Mouse (Mus musculus): ENCODE measurements around the gene Fez1. TPM values are rescaled to one million over a fixed set of nuclear protein-coding genes. Genes with fewer than 3 reads are reported as not detected.

Fez1 gene
- polyA plus RNA-seq, 1 experiment from 2014 or later: 551 TPM

DNA sequence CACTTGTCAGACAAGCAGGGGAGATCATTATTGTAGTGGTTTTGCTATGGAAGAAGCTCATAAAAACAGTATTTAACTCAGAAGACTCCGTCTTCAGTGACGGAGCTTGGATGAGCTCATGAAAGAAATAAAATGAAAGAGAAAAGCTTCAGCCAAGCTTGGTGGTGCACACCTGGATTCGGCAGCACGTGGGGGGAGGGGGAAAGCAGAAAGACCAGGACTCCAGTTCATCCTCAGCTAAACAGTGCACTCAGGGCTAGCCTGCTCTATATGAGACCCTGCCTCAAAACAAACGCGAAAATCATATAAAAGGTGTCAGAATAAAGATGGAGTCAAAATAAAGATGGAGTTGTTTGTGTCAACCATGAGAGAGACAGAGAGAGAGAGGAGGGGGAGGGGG is 18.3 kb upstream of the Fez1 start:
- no peaks in the 10 kb centered on the region for H3K9me3 ChIP-seq (ENCODE audit: control insufficient read depth, low read length)
- H3K4me3 ChIP-seq (replicated peaks; ENCODE audit: low read length): no peak overlapping the region
- no peak overlapping the region for H3K9ac ChIP-seq
- WGBS: 79% methylated on average over 6 of the region's 6 CpGs
- H3K4me2 ChIP-seq (replicated peaks): no peak overlapping the region
- ATAC-seq (ENCODE audit: low FRiP score): no peak
- H3K4me1 ChIP-seq (replicated peaks; ENCODE audit: control insufficient read depth, insufficient read depth, low read length): no peaks in the 10 kb centered on the region
- no peak for DNase-seq (ENCODE audit: low spot score)
- H3K27ac ChIP-seq: no peak overlapping the region
- H3K27me3 ChIP-seq (ENCODE audit: control insufficient read depth, insufficient read depth, low read length): no peaks in the 10 kb centered on the region
- H3K36me3 ChIP-seq (replicated peaks; ENCODE audit: control insufficient read depth, insufficient read depth): no peaks in the 10 kb centered on the region

DNA sequence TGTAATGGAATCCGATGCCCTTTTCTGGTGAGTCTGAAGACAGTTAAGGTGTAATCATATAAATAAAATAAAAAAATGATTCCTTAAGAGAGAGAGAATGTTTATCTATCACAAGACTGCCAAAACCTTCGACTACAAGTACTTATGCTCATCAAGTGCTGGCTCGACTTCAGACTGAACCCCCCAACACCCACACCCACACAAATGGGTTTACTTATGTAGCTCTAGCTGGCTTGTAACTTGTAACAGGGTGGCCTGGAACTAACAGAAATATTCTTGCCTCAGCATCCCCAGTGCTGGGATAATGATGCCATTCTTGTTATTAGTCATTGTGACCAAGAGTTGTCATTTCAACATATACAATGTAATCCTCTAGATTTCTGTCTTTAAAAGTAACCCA is 17.7 kb upstream of the Fez1 start:
- ATAC-seq (ENCODE audit: low FRiP score) (no peak), DNase-seq (ENCODE audit: low spot score) (no peak)
- WGBS: 92% methylated on average over 3 of the region's 3 CpGs
- H3K27me3 ChIP-seq (ENCODE audit: control insufficient read depth, insufficient read depth, low read length): no peaks in the 10 kb centered on the region
- H3K36me3 ChIP-seq (replicated peaks; ENCODE audit: control insufficient read depth, insufficient read depth): no peaks in the 10 kb centered on the region
- no peak overlapping the region for H3K4me2 ChIP-seq (replicated peaks)
- H3K4me3 ChIP-seq (replicated peaks; ENCODE audit: low read length): no peak overlapping the region
- no peak overlapping the region for H3K27ac ChIP-seq
- H3K9ac ChIP-seq: no peak overlapping the region
- H3K4me1 ChIP-seq (replicated peaks; ENCODE audit: control insufficient read depth, insufficient read depth, low read length): no peaks in the 10 kb centered on the region
- no peaks in the 10 kb centered on the region for H3K9me3 ChIP-seq (ENCODE audit: control insufficient read depth, low read length)

DNA sequence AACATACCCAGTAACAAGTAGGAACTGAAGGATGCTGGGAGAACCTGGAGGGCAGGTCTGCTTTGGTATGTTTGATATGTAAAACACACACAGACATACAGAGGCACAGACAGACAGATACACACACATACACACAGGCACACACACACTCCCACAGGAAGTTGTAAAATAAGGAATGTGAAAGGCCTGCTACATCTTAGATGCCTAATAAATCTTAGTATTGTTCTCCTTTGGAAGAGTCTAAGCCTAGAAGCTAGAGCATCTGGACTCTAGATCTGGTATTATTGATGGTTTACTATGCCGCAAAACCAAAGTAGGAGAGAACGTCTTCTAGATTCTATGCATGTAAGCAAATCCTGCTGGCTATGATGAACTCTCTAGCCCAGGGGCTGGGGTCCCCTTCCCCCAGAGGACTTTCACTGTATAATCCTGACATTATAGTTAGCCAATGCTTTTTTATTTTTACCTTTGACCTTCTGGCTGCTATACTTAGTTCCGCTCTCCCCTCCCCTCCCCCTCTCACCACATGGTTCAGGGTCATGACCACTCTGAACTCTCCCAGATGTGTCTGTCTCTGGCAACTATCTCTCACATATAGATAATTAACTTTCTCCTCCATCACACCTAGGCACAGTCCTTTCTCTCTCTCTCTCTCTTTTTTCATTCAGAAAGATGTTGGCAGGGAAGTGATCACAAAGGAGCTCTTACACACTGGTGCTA is 16.2 kb upstream of the Fez1 start:
- no peak overlapping the region for H3K4me3 ChIP-seq (replicated peaks; ENCODE audit: low read length)
- WGBS: 86% methylated on average over 3 of the region's 3 CpGs
- H3K9ac ChIP-seq: no peak overlapping the region
- H3K9me3 ChIP-seq (ENCODE audit: control insufficient read depth, low read length): no peaks in the 10 kb centered on the region
- no peak overlapping the region for H3K4me2 ChIP-seq (replicated peaks)
- H3K27ac ChIP-seq: no peak overlapping the region
- no peaks in the 10 kb centered on the region for H3K27me3 ChIP-seq (ENCODE audit: control insufficient read depth, insufficient read depth, low read length)
- ATAC-seq (ENCODE audit: low FRiP score) (no peak), DNase-seq (ENCODE audit: low spot score) (no peak)
- H3K36me3 ChIP-seq (replicated peaks; ENCODE audit: control insufficient read depth, insufficient read depth): no peaks in the 10 kb centered on the region
- H3K4me1 ChIP-seq (replicated peaks; ENCODE audit: control insufficient read depth, insufficient read depth, low read length): no peaks in the 10 kb centered on the region

DNA sequence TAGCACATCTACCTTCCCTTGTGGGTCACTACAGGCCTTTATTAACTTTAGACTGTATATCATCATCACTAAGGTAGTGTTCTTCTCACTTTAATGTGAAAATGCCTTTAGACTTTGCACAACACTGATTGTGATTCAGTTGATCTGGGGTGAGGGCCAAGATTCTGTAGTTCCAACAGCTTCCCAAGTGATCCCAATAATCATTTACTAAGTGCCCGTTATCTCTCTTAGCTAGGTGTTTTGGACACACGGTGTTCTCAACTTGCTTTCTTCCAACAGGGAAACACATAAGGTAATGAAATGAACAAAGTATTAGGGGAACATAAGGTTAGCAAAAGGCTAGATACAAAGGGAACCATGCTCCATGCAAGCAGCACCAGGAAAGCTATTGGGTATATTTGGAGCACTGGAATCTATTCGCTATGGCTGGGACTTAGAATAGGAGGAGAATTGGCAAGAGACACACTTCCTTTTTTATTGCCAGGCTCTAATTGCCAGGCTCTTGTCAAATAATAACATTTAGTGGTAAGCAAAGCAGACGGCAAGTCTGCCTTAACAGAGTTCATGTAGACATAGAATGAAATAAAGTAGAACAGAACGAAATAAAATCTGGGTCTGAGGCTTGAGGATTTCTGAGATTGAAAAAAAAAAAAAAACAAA is 13.4 kb upstream of the Fez1 start:
- no peak for ATAC-seq (ENCODE audit: low FRiP score)
- no peak for DNase-seq (ENCODE audit: low spot score)
- H3K36me3 ChIP-seq (replicated peaks; ENCODE audit: control insufficient read depth, insufficient read depth): no peaks in the 10 kb centered on the region

DNA sequence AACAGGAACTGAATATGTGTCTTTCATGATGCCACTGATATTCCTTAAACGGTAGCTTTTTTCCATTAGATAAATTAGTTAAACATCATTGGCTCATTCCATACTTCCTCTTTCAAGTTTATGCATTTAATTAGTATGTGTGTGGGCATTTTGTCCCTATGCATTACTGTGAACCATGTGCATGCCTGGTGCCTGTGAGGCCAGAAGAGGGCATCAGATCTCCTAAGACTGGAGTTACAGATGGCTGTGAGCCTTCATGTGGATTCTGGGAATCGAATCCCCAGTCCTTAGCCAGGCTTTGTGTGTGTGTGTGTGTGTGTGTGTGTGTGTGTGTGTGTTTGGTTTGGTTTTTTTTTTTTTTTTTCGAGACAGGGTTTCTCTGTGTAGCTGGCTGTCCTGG is 7.2 kb upstream of the Fez1 start:
- Histone ChIP-seq H3K27ac (no peak overlapping the region), H3K4me1 (replicated peaks; ENCODE audit: control insufficient read depth, insufficient read depth, low read length) (no peaks in the 10 kb centered on the region), H3K36me3 (replicated peaks; ENCODE audit: control insufficient read depth, insufficient read depth) (no peaks in the 10 kb centered on the region), H3K4me2 (replicated peaks) (no peak overlapping the region), H3K9me3 (ENCODE audit: control insufficient read depth, low read length) (no peaks in the 10 kb centered on the region), H3K27me3 (ENCODE audit: control insufficient read depth, insufficient read depth, low read length) (no peaks in the 10 kb centered on the region), H3K4me3 (replicated peaks; ENCODE audit: low read length) (no peak overlapping the region), H3K9ac (no peak overlapping the region)
- 84% methylated on average over 2 of the region's 3 CpGs for WGBS
- DNase-seq (ENCODE audit: low spot score) (no peak), ATAC-seq (ENCODE audit: low FRiP score) (no peak)

More for the DNA sequence above, 13.4 kb upstream of the Fez1 start:
- Histone ChIP-seq H3K4me3 (replicated peaks; ENCODE audit: low read length) (no peak overlapping the region), H3K27ac (no peak overlapping the region), H3K9ac (no peak overlapping the region), H3K4me1 (replicated peaks; ENCODE audit: control insufficient read depth, insufficient read depth, low read length) (no peaks in the 10 kb centered on the region), H3K9me3 (ENCODE audit: control insufficient read depth, low read length) (no peaks in the 10 kb centered on the region), H3K4me2 (replicated peaks) (no peak overlapping the region), H3K27me3 (ENCODE audit: control insufficient read depth, insufficient read depth, low read length) (no peaks in the 10 kb centered on the region)
- 87% methylated on average over 5 of the region's 5 CpGs for WGBS

DNA sequence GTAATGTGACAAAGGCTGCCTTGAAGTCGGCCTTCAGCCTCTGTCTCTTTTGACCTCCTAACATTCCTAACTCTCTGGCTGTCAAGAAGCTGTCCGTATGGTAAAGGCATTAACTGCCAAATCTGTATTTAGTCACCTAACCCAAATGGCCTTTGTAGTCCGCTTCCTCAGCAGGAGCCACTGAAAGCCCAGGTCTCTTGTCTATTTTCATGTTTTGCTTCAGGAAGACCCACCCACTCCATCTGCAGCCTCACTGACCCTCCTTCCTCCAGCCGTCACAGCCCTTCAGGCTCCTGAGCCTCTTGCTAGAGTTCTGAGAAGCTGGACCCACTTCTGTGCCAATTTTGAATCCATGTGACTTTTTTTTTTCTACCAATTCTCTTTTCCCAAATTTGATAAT is 2.8 kb upstream of the Fez1 start:
- Histone ChIP-seq H3K27me3 (ENCODE audit: control insufficient read depth, insufficient read depth, low read length) (no peaks in the 10 kb centered on the region), H3K9me3 (ENCODE audit: control insufficient read depth, low read length) (no peaks in the 10 kb centered on the region), H3K36me3 (replicated peaks; ENCODE audit: control insufficient read depth, insufficient read depth) (no peaks in the 10 kb centered on the region), H3K4me3 (replicated peaks; ENCODE audit: low read length) (no peak overlapping the region), H3K4me2 (replicated peaks) (no peak overlapping the region), H3K27ac (no peak overlapping the region), H3K4me1 (replicated peaks; ENCODE audit: control insufficient read depth, insufficient read depth, low read length) (peaks cover 26% of the 10 kb centered on the region), H3K9ac (no peak overlapping the region)
- ATAC-seq (ENCODE audit: low FRiP score): no peak
- WGBS: 62% methylated on average over 4 of the region's 4 CpGs
- DNase-seq (ENCODE audit: low spot score): no peak

DNA sequence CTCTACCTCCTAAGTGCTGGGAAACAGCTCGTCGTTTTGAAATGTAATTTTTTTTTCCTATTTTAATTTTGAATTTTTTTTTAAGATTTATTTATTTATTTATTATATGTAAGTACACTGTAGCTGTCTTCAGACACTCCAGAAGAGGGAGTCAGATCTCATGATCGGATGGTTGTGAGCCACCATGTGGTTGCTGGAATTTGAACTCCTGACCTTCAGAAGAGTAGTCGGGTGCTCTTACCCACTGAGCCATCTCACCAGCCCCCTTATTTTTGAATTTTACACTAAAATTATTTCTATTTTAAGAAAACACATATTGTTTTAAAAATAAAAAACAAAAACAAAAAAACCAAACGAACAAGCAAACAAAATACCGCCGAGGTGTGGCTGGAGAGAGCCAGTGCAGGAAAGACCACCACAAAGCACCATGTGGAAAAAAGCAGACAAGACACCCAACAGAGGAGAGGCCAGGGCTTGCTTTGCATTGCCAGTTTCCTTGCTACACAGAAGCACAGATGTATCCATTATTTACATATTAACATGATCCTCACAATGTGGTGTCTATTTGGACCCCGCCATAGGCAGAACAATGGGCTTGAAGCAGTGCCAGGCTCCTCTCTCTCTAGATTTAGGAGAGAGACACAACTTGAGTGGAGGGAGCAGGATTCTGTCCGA is 558 bp upstream of the Fez1 start:
- Histone ChIP-seq H3K9me3 (ENCODE audit: control insufficient read depth, low read length) (no peaks in the 10 kb centered on the region), H3K4me2 (replicated peaks) (peak overlapping the region; percentile 64), H3K27ac (peak overlapping the region; percentile 99), H3K9ac (peak overlapping the region; percentile 65), H3K36me3 (replicated peaks; ENCODE audit: control insufficient read depth, insufficient read depth) (no peaks in the 10 kb centered on the region), H3K4me1 (replicated peaks; ENCODE audit: control insufficient read depth, insufficient read depth, low read length) (peaks cover 32% of the 10 kb centered on the region), H3K4me3 (replicated peaks; ENCODE audit: low read length) (peak overlapping the region; percentile 30), H3K27me3 (ENCODE audit: control insufficient read depth, insufficient read depth, low read length) (no peaks in the 10 kb centered on the region)
- WGBS: 13% methylated on average over 9 of the region's 9 CpGs
- DNase-seq (ENCODE audit: low spot score) (peak; percentile 79), ATAC-seq (ENCODE audit: low FRiP score) (peak; percentile 80)

DNA sequence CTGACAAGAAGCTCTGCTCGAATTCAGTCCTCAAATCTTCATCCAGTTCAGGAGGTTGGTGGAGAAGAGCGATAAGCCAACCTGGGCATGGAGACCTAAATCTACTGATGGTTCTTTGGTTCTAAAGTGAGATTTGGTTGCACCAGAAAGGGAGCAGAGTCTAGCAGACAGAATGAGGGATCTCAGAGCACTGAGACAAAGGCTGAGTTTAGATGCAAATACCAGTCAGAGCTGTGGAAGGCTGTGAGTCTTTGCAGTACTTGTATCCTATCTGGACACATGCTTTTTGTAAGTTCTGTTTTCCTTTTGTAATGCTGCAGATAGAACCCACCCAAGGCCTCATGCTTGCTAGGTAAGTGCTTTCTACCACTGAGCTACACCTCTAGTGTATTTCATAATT is 360 bp downstream of the Fez1 start:
- Histone ChIP-seq H3K9me3 (ENCODE audit: control insufficient read depth, low read length) (no peaks in the 10 kb centered on the region), H3K4me1 (replicated peaks; ENCODE audit: control insufficient read depth, insufficient read depth, low read length) (peaks cover 32% of the 10 kb centered on the region), H3K9ac (peak overlapping the region; percentile 65), H3K4me2 (replicated peaks) (peak overlapping the region; percentile 64), H3K27ac (peak overlapping the region; percentile 99), H3K36me3 (replicated peaks; ENCODE audit: control insufficient read depth, insufficient read depth) (no peaks in the 10 kb centered on the region), H3K27me3 (ENCODE audit: control insufficient read depth, insufficient read depth, low read length) (no peaks in the 10 kb centered on the region), H3K4me3 (replicated peaks; ENCODE audit: low read length) (peak overlapping the region; percentile 30)
- WGBS: 6% methylated on average over 2 of the region's 2 CpGs
- ATAC-seq (ENCODE audit: low FRiP score) (peak; percentile 46), DNase-seq (ENCODE audit: low spot score) (no peak)

DNA sequence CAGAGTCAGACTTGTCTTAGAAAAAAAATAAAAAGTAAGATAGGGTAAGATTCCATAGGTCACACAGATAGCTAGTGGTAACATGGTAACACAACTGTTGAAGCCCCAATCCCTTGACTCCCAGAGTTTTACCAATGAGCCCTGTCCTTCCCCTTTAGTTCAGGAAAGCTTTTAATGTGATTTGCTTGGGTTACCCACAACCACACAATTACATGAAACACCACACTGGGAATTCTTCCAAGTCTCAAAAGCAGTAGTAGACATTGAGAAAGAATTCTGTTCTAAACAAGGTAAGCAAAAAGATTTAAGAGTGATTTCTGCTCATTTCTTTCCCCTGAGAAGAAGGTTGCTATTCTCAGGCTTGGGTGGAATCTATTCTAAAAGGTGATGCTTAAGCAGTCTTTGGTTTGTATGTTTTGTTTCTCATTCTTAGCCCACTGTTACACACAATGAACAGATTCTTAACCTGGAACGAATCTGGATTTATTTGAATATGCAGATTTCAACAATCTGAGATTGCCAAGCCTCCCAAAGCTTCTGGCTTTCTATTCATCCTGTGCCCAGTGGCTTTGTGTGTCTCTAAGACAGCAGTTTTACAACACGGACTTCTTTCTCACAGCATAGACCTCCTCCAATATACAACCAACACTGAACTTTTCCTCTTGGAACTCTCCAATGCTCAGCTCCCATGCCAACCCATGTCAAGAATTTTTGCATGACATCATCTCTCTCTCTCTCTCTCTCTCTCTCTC is 5.1 kb downstream of the Fez1 start:
- DNase-seq (ENCODE audit: low spot score): no peak
- Histone ChIP-seq H3K27ac (peak overlapping the region; percentile 46; the same call in 1 of the 2 replicates), H3K9me3 (ENCODE audit: control insufficient read depth, low read length) (no peaks in the 10 kb centered on the region), H3K27me3 (ENCODE audit: control insufficient read depth, insufficient read depth, low read length) (no peaks in the 10 kb centered on the region), H3K4me3 (replicated peaks; ENCODE audit: low read length) (no peak overlapping the region), H3K36me3 (replicated peaks; ENCODE audit: control insufficient read depth, insufficient read depth) (no peaks in the 10 kb centered on the region), H3K9ac (no peak overlapping the region), H3K4me2 (replicated peaks) (no peak overlapping the region), H3K4me1 (replicated peaks; ENCODE audit: control insufficient read depth, insufficient read depth, low read length) (peaks cover 27% of the 10 kb centered on the region)
- WGBS: 31% methylated on average over 2 of the region's 2 CpGs
- ATAC-seq (ENCODE audit: low FRiP score): peak; percentile 36; the same call in 1 of the 2 replicates

Data from hindbrain, embryonic 14.5 days (tissue).